ENCODE assay signal across 22 mouse cellular contexts in genomic region chr9:75016591-75016990, GRCm38 (mm10). TPM values are rescaled to one million over a fixed set of nuclear protein-coding genes. Genes with fewer than 3 reads are reported as not detected.
DNase-seq lines count a peak whose midpoint lies in the region; TF ChIP-seq lines count a peak whose summit lies in the region.
"Had no signal": no experiment of that assay in that cellular context is flagged by ENCODE, and none has a peak within 500 bp of the region (broad histone marks: within the 10 kb centered on the region; RNA-seq: fewer than 3 reads in every experiment).

No protein-coding gene starts in this region.

- no peak for TF ChIP-seq POLR2A in brain, embryonic 14.5 days (IDR thresholded peaks at IDR 0.05; ENCODE audit: borderline replicate concordance, extremely low read depth, insufficient read depth, insufficient read length, poor library complexity, severe bottlenecking)

- no peak for TF ChIP-seq CTCF in brain, embryonic 14.5 days (IDR thresholded peaks at IDR 0.05; ENCODE audit: borderline replicate concordance, extremely low read depth, insufficient read depth, insufficient read length)

- DNase-seq in 416B (ENCODE audit: low read depth) (peak; percentile 58), ES-CJ7 (ENCODE audit: low read depth, low spot score) (peak; percentile 57)
- peak; percentile 14 for DNase-seq in brain, embryonic 14.5 days (ENCODE audit: low read depth)
- peak; percentile 34 for DNase-seq in naive thymus-derived CD4-positive, alpha-beta T cell, adult 2 months (ENCODE audit: low read depth)
- DNase-seq in cerebellum, adult 18-20 months, result no peak
- DNase-seq in layer of hippocampus, postnatal 14 days (ENCODE audit: low spot score in 2 of 2), result no peak
- no peak for DNase-seq in cerebellum, adult 8-10 months
- DNase-seq: adrenal gland, postnatal 10 days; B cell, adult 2 months; cerebellum, adult 11-12 months; cerebellum, postnatal 14 days; heart, postnatal 14 days; kidney, adult 18-20 months; kidney, postnatal 4 days; layer of hippocampus, postnatal 36 days; left cerebral cortex, postnatal 4 days; liver, postnatal 0 days; lung, postnatal 4 days; retina, postnatal 1 day; right cerebral cortex, postnatal 25 days; thymus, adult 2 months; thymus, postnatal 36 days had no signal

RNA-seq across cellular contexts. Expression of gene Arpp19, which starts 20.8 kb away (rescaled TPM):
- polyA plus RNA-seq in brain, embryonic 14.5 days (2012; rRNA removed), result 82.1 and 94.9 TPM in 2 replicates
- 100 to 1,000 TPM; 162 TPM for total RNA-seq in layer of hippocampus, postnatal 14 days (2021)

RNA-seq across cellular contexts. Expression of gene Myo5a, which starts 54.2 kb away (rescaled TPM):
- 37.3 and 62.0 TPM in 2 replicates for polyA plus RNA-seq in brain, embryonic 14.5 days (2012; rRNA removed)
- total RNA-seq in layer of hippocampus, postnatal 14 days (2021), result 100 to 1,000 TPM; 190 to 199 TPM

Comparison
In these comparisons a context has a peak if more than half of its experiments do, and no peak if none do; other contexts are left out.
1. DNase-seq: peak in 416B (single experiment), ES-CJ7 (single experiment), brain, embryonic 14.5 days (single experiment) and naive thymus-derived CD4-positive, alpha-beta T cell, adult 2 months (single experiment); none in cerebellum, adult 18-20 months (0 of 2), layer of hippocampus, postnatal 14 days (0 of 2) and cerebellum, adult 8-10 months (single experiment).